Mouse (Mus musculus) heart, adult 2 months (tissue): ENCODE measurements around the gene Slc35f6.

Experiments
- CTCF ChIP-seq: fragments of 200-600 bp; IDR thresholded peaks from 2 replicates; pipeline ENCODE4 v1.8.1; 2022; ENCODE audit warnings: antibody characterized with exemption, mild to moderate bottlenecking, moderate library complexity
- EP300 ChIP-seq: fragments of 200-500 bp; IDR thresholded peaks from 2 replicates; pipeline ENCODE4 v1.6.1; 2011; ENCODE audit warnings: low read depth, low read length, control low read depth; ENCODE audit not compliant: insufficient read depth
- POLR2A ChIP-seq: fragments of 200-500 bp; IDR thresholded peaks from 2 replicates; pipeline ENCODE4 v1.6.1; 2011; ENCODE audit warnings: mild to moderate bottlenecking, low read depth, low read length, control low read depth; ENCODE audit not compliant: insufficient read depth

DNA sequence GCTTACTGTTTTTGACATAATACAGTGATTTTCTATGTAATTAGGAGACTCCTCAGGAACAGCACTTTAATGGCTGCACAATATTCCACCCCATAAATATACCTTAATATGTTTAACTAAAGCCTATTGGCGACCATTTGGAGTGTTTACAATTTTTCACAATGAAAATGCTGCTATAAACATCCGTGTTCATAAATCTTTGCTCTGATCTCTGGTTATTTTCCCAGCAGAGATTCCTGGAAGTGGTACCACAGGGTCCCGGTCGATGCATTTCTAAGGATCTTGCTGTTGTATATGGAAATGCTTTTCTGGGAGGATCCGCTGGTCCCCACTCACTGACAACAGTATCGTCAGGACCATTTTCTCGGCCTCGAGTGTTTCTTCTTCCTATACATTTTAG is 34.5 kb upstream of the Slc35f6 start:
- TF ChIP-seq CTCF (no peak), POLR2A (no peak), EP300 (no peak)
